Mouse (Mus musculus): ENCODE data around the gene Ms4a4c. TPM values are rescaled to one million over a fixed set of nuclear protein-coding genes. Genes with fewer than 3 reads are reported as not detected.

The Ms4a4c gene
- polyA plus RNA-seq (2012; ENCODE audit: low replicate concordance): 2.2 and 13.7 TPM in 2 replicates

GRCm38 (mm10) chr19:11404527-11404926 is at the start of gene Ms4a4c:
Gene Ms4a4c (plus strand): TSS chr19:11404770.

GRCm38 (mm10) chr19:11375273-11375672 is 29.3 kb upstream of the Ms4a4c start, which contains the start of gene Ms4a4a:
Gene Ms4a4a (plus strand): TSS chr19:11375523.

GRCm38 (mm10) chr19:11443338-11443737 is 38.8 kb downstream of the Ms4a4c start, which contains the start of gene Ms4a4b:
Gene Ms4a4b (plus strand): TSS chr19:11443553.

GRCm38 (mm10) chr19:11469215-11469614 is 64.6 kb downstream of the Ms4a4c start, which contains the start of gene Ms4a6c:
Gene Ms4a6c (plus strand): TSS chr19:11469366.

Other genes starting within 250 kb of the Ms4a4c start
- gene 1700025F22Rik, start 239.4 kb upstream of the Ms4a4c start, polyA plus RNA-seq (2012; ENCODE audit: low replicate concordance): not detected in 2 replicates
- gene Ms4a13, start 208.0 kb upstream of the Ms4a4c start, polyA plus RNA-seq (2012; ENCODE audit: low replicate concordance): not detected in 2 replicates
- gene Ms4a12, start 172.3 kb upstream of the Ms4a4c start, polyA plus RNA-seq (2012; ENCODE audit: low replicate concordance): not detected in 2 replicates
- gene Ms4a1, start 138.5 kb upstream of the Ms4a4c start, polyA plus RNA-seq (2012; ENCODE audit: low replicate concordance): 12.1 and 66.2 TPM in 2 replicates
- gene Ms4a5, start 120.9 kb upstream of the Ms4a4c start, polyA plus RNA-seq (2012; ENCODE audit: low replicate concordance): not detected in 2 replicates
- gene Ms4a14, start 90.3 kb upstream of the Ms4a4c start, polyA plus RNA-seq (2012; ENCODE audit: low replicate concordance): 0.03 and 0.04 TPM in 2 replicates
- 0.53 and 3.8 TPM in 2 replicates for gene Ms4a7, start 68.6 kb upstream of the Ms4a4c start, polyA plus RNA-seq (2012; ENCODE audit: low replicate concordance)
- gene Ms4a4a, start 29.2 kb upstream of the Ms4a4c start, polyA plus RNA-seq (2012; ENCODE audit: low replicate concordance): 0.63 and 0.94 TPM in 2 replicates
- gene Ms4a4b, start 38.8 kb downstream of the Ms4a4c start, polyA plus RNA-seq (2012; ENCODE audit: low replicate concordance): 75.3 and 75.9 TPM in 2 replicates
- gene Ms4a6c, start 64.6 kb downstream of the Ms4a4c start, polyA plus RNA-seq (2012; ENCODE audit: low replicate concordance): 5.7 and 8.1 TPM in 2 replicates
- gene Gm8369, start 81.2 kb downstream of the Ms4a4c start, polyA plus RNA-seq (2012; ENCODE audit: low replicate concordance): 1.1 and 8.0 TPM in 2 replicates
- 15.2 and 18.3 TPM in 2 replicates for gene Ms4a6b, start 111.7 kb downstream of the Ms4a4c start, polyA plus RNA-seq (2012; ENCODE audit: low replicate concordance)
- 0.22 TPM in 1 of 2 replicates, not detected in the other for gene Ms4a4d, start 132.0 kb downstream of the Ms4a4c start, polyA plus RNA-seq (2012; ENCODE audit: low replicate concordance)
- gene Ms4a6d, start 200.1 kb downstream of the Ms4a4c start, polyA plus RNA-seq (2012; ENCODE audit: low replicate concordance): 2.6 and 2.9 TPM in 2 replicates
- 0.08 and 0.22 TPM in 2 replicates for gene Ms4a2, start 218.9 kb downstream of the Ms4a4c start, polyA plus RNA-seq (2012; ENCODE audit: low replicate concordance)
- 0.11 TPM in 1 of 2 replicates, not detected in the other for gene Ms4a3, start 236.1 kb downstream of the Ms4a4c start, polyA plus RNA-seq (2012; ENCODE audit: low replicate concordance)